Mouse (Mus musculus) ES-Bruce4 (cell line): ENCODE results near the gene Gnas. TPM values are rescaled to one million over a fixed set of nuclear protein-coding genes. Genes with fewer than 3 reads are reported as not detected.

Experiments used
- H3K27ac ChIP-seq: 2 replicates; pipeline ENCODE4 v1.5.1; 2012; ENCODE audit warnings: low read length, inconsistent platforms; ENCODE audit not compliant: insufficient read depth
- H3K27me3 ChIP-seq: 2 replicates; pipeline ENCODE4 v1.6.1; 2012; ENCODE audit warnings: mild to moderate bottlenecking, low read length, inconsistent platforms; ENCODE audit not compliant: control insufficient read depth, poor library complexity, insufficient read depth, severe bottlenecking
- H3K36me3 ChIP-seq: 2 replicates; pipeline ENCODE4 v1.6.1; 2012; ENCODE audit warnings: inconsistent platforms, mild to moderate bottlenecking, low read length, moderate library complexity; ENCODE audit not compliant: control insufficient read depth, poor library complexity, insufficient read depth, severe bottlenecking
- H3K4me1 ChIP-seq: one replicate; pipeline ENCODE4 v1.8.1; 2011; ENCODE audit warnings: low read length; ENCODE audit not compliant: control insufficient read depth, insufficient read depth
- H3K4me3 ChIP-seq: 2 replicates; pipeline ENCODE4 v1.5.1; 2011; ENCODE audit warnings: low read depth, mild to moderate bottlenecking, low read length
- H3K9ac ChIP-seq: 2 replicates; pipeline ENCODE4 v1.6.1; 2012; ENCODE audit warnings: low read depth, mild to moderate bottlenecking, inconsistent platforms; ENCODE audit not compliant: poor library complexity, severe bottlenecking
- H3K9me3 ChIP-seq: replicated peaks from 2 replicates; pipeline ENCODE4 v1.6.1; 2012; ENCODE audit warnings: mild to moderate bottlenecking, low read length, inconsistent platforms; ENCODE audit not compliant: control insufficient read depth, poor library complexity, insufficient read depth, severe bottlenecking
- CTCF ChIP-seq: IDR thresholded peaks from one replicate; pipeline ENCODE4 v1.8.1; 2011; ENCODE audit warnings: low read depth, low read length
- EP300 ChIP-seq: IDR thresholded peaks from 2 replicates; pipeline ENCODE4 v1.6.1; 2011; ENCODE audit warnings: low read depth, low read length; ENCODE audit not compliant: insufficient read depth
- POLR2A ChIP-seq: IDR thresholded peaks from one replicate; pipeline ENCODE4 v1.8.1; 2011; ENCODE audit warnings: low read length; ENCODE audit not compliant: insufficient read depth
- polyA plus RNA-seq: library from polyadenylated mRNA; stranded (reverse); fragments of >200 nt; gene quantifications from 2 replicates; pipeline ENCODE4 v1.2.4, GENCODE M21; 2011; ENCODE audit warnings: low read depth; ENCODE audit not compliant: missing spikeins, insufficient read depth, insufficient read length

Gene Gnas
- polyA plus RNA-seq, 1 experiment: 394 TPM

DNA sequence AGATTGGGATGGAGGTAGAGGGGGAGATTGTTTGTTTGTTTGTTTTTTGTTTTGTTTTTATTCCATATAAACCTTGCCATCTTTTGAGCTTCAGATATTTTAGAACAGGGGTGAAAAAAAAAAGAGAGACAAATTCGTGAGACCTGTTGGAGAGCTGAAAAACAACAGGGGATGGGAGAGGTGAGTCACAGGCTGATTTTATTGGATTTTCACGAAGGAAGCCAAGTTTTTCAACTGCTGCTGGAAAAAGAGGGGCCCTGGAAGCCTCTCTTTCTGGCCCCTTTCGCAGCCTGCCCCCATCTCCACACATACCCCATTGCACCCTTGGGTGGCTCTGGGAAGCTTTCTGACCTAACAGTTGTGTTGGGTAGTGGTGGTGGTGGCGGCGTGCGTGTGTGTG lies 22.3 kb upstream of the Gnas start:
- H3K4me3 ChIP-seq: no peak overlapping the region
- peak overlapping the region; percentile 88 for H3K27ac ChIP-seq
- H3K4me1 ChIP-seq: peaks cover 19% of the 10 kb centered on the region
- no peaks in the 10 kb centered on the region for H3K36me3 ChIP-seq
- TF ChIP-seq EP300 (no peak), POLR2A (no peak), CTCF (no peak)
- 0 out of 2 replicates have a peak overlapping the region, but pooled peaks have one; percentile 20 for H3K9ac ChIP-seq
- H3K9me3 ChIP-seq: no peaks in the 10 kb centered on the region
- H3K27me3 ChIP-seq: no peaks in the 10 kb centered on the region

DNA sequence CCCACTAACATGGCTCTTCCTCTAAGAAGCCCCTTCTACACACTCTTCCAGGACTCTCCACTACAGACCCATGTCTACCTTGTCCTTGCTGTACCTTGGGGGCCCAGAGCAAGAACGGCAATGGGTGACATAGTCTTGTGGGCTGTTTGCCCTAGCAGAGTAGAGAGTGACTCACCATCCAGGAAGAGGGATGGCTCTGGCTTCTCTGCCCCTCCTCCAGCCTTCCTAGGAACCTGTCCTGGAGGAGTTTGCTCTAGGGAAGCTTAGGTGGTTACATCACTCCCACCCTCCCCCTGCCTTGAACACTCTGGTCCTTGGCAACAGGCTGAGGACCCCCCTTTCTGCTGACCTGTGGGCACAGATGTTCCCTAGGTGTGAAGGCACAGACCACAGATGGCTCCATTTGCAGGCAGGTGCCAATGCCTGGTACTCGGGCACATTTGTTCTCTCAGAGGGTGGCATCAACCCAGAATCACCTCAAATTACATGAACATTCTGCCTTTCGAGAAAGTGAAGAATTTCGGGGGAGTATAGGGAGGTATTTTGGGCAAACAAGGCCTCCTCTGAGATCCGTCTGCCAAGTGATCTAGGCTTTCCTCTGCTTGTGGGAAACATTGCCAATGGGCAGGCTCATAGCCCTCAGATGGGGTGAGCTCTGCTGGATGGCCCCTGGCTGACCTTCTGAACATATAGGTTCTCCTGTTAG lies 20.9 kb upstream of the Gnas start:
- TF ChIP-seq EP300 (no peak), POLR2A (no peak), CTCF (no peak)
- H3K27me3 ChIP-seq: no peaks in the 10 kb centered on the region
- H3K27ac ChIP-seq: no peak overlapping the region
- H3K4me1 ChIP-seq: peaks cover 17% of the 10 kb centered on the region
- no peak overlapping the region for H3K4me3 ChIP-seq
- H3K36me3 ChIP-seq: peaks cover 13% of the 10 kb centered on the region; the same call in 1 of the 2 replicates
- no peak overlapping the region for H3K9ac ChIP-seq
- no peaks in the 10 kb centered on the region for H3K9me3 ChIP-seq

DNA sequence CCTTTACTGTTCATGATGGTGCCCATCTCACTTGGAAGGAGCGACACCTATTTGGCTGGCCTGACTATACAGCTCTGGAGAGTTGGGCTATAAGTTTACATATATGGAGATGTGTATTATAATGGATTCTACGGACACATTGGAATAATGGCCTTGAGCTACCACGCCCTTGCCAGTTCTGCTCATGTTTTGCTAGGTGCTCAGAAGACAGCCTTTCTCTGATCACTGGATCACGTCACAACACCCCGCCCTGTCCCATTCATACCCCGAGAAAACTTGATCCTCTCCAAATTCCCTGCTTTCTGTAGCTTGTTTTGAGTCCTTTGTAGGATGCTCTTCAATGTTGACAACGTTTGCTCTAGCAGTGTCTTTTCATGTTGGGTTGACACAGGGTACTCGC lies 19.9 kb upstream of the Gnas start:
- H3K9me3 ChIP-seq: no peaks in the 10 kb centered on the region
- H3K36me3 ChIP-seq: peaks cover 18% of the 10 kb centered on the region; the same call in 1 of the 2 replicates
- 0 out of 2 replicates have a peak overlapping the region, but pooled peaks have one; percentile 14 for H3K27ac ChIP-seq
- H3K4me1 ChIP-seq: peaks cover 15% of the 10 kb centered on the region
- TF ChIP-seq EP300 (no peak), POLR2A (no peak), CTCF (no peak)
- H3K9ac ChIP-seq: no peak overlapping the region
- H3K4me3 ChIP-seq: no peak overlapping the region
- H3K27me3 ChIP-seq: no peaks in the 10 kb centered on the region

DNA sequence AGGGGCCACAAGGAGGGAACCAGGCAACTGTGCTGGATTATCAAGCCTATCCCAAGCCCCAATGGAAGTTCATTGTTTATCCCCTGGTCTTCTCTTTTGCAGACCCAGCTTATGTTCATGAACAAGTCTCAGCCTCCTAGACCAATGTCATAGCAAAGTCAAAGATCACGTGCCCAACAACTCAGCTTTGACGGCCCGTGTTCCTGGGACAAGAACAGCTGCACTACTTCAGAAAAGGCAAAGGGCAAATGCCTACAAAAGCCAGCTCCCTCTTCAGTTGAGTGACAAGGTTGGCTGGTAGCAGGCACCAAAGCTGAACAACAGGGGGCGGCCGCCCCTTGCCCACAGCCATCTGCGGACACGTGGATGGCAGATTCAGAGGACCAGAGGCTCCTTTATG lies 13.7 kb upstream of the Gnas start:
- peaks cover 18% of the 10 kb centered on the region for H3K36me3 ChIP-seq
- H3K27ac ChIP-seq: no peak overlapping the region
- H3K4me3 ChIP-seq: no peak overlapping the region
- no peaks in the 10 kb centered on the region for H3K4me1 ChIP-seq
- no peaks in the 10 kb centered on the region for H3K27me3 ChIP-seq
- no peaks in the 10 kb centered on the region for H3K9me3 ChIP-seq
- no peak for TF ChIP-seq EP300
- no peak for TF ChIP-seq CTCF
- no peak for TF ChIP-seq POLR2A
- H3K9ac ChIP-seq: no peak overlapping the region

DNA sequence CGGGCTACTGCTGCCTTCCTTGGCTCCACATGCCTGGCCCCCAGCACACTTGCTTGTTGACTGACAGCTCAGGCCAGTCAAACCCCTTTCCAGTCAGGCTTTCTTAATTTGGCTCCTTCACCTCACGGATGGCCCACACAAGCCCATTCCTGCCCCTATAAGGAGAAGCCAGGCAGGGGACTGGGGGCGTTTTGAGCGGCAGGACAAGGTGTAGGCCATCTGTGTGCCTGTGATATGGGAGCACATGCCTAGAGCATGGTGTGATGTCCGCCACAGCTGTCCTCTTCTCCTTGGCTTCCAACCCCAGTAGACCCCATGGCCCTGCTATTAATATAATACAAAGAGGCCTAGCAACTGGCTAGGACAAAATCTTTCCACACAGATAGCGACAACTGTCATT lies 12.7 kb upstream of the Gnas start:
- H3K36me3 ChIP-seq: peaks cover 18% of the 10 kb centered on the region
- TF ChIP-seq CTCF: no peak
- no peak for TF ChIP-seq POLR2A
- TF ChIP-seq EP300: no peak
- H3K9me3 ChIP-seq: no peaks in the 10 kb centered on the region
- H3K4me1 ChIP-seq: no peaks in the 10 kb centered on the region
- H3K27ac ChIP-seq: no peak overlapping the region
- no peak overlapping the region for H3K9ac ChIP-seq
- H3K27me3 ChIP-seq: no peaks in the 10 kb centered on the region
- H3K4me3 ChIP-seq: no peak overlapping the region

GRCm38 (mm10) chr2:174273131-174273530 lies 11.0 kb upstream of the Gnas start:
- Histone ChIP-seq H3K36me3 (peaks cover 14% of the 10 kb centered on the region), H3K4me3 (no peak overlapping the region), H3K9me3 (no peaks in the 10 kb centered on the region), H3K27ac (peak overlapping the region; percentile 20; the same call in 1 of the 2 replicates), H3K4me1 (no peaks in the 10 kb centered on the region), H3K9ac (no peak overlapping the region), H3K27me3 (no peaks in the 10 kb centered on the region)
- TF ChIP-seq CTCF: no peak
- no peak for TF ChIP-seq EP300
- TF ChIP-seq POLR2A: no peak
